Mouse (Mus musculus) adrenal gland, postnatal 14 days (tissue): ENCODE results near the gene Siah1a. TPM values are rescaled to one million over a fixed set of nuclear protein-coding genes. Genes with fewer than 3 reads are reported as not detected.

Source experiments
- DNase-seq: peaks from one replicate; pipeline ENCODE4 v3.0.0; 2021; ENCODE audit warnings: mixed read lengths
- total RNA-seq: library from RNA; stranded (reverse); gene quantifications from 2 replicates; pipeline ENCODE4 v1.2.3, GENCODE M21; 2021

Siah1a gene
- total RNA-seq, 1 experiment from 2014 or later: 19.4 TPM

GRCm38 (mm10) chr8:86744313-86745220 lies 1.2 kb downstream of the Siah1a start:
- DNase-seq: no peak

DNA sequence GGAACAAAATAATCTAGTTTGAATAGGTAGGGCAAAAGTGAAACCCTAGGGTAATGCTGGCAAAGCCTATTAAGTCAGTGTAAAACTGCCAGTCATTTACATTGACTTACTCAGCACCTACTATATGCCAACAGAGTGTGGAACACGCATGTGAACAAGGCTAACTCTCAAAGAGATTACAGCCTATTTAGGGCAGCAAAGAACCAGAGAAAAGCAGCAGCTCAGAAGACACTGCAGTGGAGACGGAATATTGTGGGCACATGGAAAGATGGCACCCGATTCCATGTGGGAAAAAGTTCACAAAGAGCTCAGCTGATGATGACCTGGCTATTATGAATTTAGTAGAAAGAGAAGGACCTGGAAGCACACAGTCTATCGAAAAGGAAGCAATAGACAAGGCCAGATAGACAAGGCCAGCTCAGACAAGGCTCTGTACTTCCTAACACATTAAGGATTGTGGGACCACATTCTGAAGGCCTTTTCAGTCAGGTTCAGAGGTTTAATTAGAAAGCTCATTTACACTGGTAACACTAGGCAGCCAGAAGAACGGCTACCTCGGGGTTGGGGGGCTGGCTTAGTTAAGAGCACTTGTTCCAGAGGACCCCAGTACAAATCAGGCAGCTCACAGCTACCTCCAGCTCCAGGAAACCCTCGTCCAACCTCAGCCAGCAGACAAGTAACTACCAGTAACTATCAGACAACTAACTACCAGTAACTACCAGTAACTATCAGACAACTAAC lies 3.0 kb downstream of the Siah1a start:
- no peak for DNase-seq

GRCm38 (mm10) chr8:86741627-86742026 lies 4.1 kb downstream of the Siah1a start:
- no peak for DNase-seq

GRCm38 (mm10) chr8:86740899-86741298 lies 4.8 kb downstream of the Siah1a start:
- DNase-seq: no peak

GRCm38 (mm10) chr8:86735446-86736111 lies 10.2 kb downstream of the Siah1a start:
- no peak for DNase-seq

- DNase-seq: no peak
These were observed 10.8 kb downstream of the Siah1a start for GRCm38 (mm10) chr8:86734954-86735353.

- DNase-seq: no peak
These were observed 11.6 kb downstream of the Siah1a start for GRCm38 (mm10) chr8:86734171-86734570.

DNA sequence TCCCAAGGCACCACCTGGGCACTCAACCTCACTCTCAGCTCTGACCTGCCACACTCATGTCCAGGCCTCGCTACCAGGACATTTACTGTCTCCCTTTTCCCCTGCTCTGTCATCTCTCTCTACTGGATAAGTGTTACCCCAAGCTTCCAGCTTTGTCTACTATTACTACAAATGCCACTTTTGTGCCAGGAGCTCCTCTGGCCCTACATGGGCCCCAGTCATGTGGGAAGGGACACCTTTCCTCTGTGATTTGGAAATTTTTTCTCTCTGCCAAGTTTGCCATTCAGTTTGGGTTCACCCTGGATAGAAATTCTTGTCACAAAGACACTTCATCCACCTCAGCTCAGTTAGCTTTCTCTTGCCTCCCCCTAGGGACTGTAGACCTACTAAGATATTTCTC lies 14.9 kb downstream of the Siah1a start:
- no peak for DNase-seq

GRCm38 (mm10) chr8:86730303-86730702 lies 15.4 kb downstream of the Siah1a start:
- no peak for DNase-seq

DNA sequence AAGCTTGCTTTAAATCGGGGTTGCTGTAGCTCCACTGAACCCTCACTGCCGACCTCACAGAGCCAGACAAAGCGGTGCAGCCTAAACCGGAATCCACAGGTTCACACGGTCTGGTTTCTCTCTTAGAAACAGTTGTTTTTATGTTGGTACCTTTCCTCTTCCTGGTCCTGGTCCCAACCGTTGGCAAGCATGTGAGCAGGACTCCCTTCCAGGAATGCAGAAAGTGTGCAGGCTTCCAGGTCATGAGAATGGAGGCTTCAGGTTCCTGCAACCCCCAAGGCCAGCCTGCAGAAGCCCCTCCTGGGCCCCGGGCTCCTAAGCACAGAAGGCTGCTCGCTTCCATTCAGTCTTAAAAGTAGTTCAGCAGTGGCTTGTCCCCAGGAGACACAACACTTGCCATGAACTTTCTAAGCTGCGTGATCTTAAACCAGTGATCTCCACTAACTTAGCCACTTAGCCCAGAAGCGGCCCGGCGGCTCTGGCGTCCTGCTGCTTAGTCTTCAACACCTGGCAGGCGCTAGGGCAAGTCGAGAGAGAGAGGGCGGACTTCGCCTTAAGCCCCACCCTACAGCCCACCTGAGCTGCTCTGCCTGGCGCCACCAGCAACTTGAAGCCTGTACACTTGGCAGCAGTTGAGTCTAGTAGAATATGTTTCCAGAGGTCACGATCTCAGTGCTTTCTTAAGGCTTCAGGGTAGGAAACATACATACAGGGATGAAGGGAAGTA lies 17.3 kb downstream of the Siah1a start:
- DNase-seq: no peak

GRCm38 (mm10) chr8:86726959-86727358 lies 18.8 kb downstream of the Siah1a start:
- DNase-seq: no peak

GRCm38 (mm10) chr8:86721490-86721889 lies 24.2 kb downstream of the Siah1a start:
- DNase-seq: no peak

GRCm38 (mm10) chr8:86720756-86721459 lies 24.8 kb downstream of the Siah1a start:
- DNase-seq: no peak

GRCm38 (mm10) chr8:86719368-86719767 lies 26.4 kb downstream of the Siah1a start:
- no peak for DNase-seq

DNA sequence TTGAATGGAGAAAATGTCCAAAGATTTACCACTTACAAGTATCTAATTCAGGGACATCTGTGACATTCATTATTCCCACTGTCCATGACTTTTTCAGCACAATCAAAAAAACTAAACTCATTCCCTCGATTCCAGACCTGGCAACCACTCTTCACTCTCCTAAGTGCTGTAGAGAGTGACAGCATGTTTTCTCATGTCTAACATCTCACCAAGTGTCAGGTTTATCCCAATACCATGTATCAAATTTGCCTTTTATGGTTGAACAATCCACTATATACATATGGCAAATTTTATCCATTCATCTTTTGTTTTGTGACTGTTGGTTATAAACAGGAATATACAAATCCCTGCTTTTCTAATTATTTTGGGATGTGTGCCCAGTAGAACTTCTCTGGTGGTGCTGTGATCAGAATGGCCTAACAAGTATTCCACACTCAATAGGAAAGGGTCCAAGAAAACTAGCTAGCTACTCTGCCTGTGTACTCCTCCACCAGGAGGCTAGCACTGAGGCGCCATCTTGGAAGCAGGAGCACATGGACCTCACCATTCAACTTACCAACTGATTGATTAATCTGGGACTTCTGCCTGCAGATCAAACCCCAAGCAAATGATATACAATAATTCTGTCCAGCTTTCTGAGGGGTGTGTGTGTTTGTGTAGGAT lies 27.3 kb downstream of the Siah1a start:
- no peak for DNase-seq

DNA sequence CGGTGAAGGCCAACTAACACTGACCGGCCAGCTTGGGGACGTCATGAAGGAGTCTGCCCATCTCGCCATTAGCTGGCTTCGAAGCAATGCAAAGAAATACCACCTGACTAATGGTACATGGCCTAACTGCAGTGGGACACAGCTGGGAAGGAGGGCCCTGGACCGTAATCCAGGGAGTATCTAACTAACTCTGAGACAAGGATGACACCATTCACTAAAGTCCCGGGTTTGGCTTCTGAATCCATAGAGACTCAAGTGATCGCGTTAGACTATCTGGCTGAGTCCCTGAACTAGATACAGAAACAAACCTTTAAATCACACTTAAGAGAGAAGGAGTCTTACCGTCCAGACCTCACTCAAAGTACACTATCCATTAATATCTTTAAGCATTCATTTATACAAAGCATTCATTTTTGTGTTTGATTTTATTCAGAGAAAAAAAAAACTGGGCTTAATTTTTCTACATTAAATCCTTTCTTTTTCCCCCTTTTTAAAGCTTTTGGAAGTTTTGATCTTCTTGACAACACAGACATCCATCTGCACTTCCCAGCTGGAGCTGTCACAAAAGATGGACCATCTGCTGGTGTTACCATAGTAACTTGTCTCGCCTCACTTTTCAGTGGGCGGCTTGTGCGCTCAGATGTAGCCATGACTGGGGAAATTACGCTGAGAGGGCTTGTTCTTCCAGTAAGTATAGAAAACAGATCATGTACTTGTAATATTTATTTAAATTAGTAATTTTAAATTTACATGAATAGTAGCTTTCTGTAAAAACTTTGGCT lies 32.1 kb downstream of the Siah1a start:
- DNase-seq: no peak

- no peak for DNase-seq
These were observed 33.1 kb downstream of the Siah1a start for GRCm38 (mm10) chr8:86712594-86712993.

DNA sequence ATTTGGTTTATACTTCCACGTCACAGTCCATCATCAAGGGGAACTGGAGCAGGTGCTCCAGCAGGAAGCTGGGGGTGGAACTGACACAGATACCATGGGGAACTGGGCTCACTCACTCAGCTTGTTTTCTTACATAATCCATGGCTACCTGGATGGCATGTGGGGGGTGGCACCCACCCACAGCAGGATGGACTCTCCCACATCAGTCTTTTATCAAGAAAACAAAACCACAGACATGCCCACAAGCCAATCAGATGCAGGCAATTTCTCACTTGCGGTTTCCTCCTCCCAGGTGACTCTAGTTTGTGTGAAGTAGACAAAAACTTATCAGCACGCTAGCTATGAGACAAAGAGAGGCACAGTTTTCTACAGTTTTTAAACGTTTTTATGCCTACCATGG lies 37.9 kb downstream of the Siah1a start:
- DNase-seq: no peak

DNA sequence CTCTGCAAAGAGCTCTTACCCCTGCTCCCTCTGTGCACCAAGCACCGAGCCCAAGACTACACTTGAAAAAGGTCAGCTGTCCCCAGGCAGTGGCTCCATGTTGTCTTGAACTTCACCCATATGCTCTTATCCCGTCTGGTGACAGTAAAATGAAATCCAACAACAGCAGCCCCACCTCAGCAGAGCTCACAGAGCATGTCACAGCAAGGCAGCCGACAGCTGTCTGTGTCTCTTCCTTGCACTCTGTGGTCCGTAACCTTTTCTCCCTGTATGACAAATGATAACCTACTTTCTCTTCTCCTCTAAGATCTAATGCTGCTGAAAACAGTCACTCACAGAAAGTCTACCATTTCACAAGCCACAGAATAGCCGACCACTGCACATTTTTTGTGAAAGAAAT lies 39.0 kb downstream of the Siah1a start:
- no peak for DNase-seq

GRCm38 (mm10) chr8:86705317-86705716 lies 40.4 kb downstream of the Siah1a start:
- DNase-seq: no peak
